Mouse (Mus musculus) cortical plate, adult 2 months (tissue): ENCODE results near the gene Kctd21.

Experiments
- CTCF ChIP-seq: fragments of 200-500 bp; IDR thresholded peaks from 2 replicates; pipeline ENCODE4 v1.5.1; 2011; ENCODE audit warnings: mild to moderate bottlenecking, control low read depth, low read length; ENCODE audit not compliant: insufficient read depth; ENCODE audit errors: extremely low read depth
- POLR2A ChIP-seq: fragments of 200-500 bp; IDR thresholded peaks from 2 replicates; pipeline ENCODE4 v1.6.1; 2011; ENCODE audit warnings: mild to moderate bottlenecking, low read length, control low read depth; ENCODE audit not compliant: insufficient read depth; ENCODE audit errors: extremely low read depth

- TF ChIP-seq CTCF (no peak), POLR2A (no peak)
Observed at GRCm38 (mm10) chr7:97391293-97392078, 59.4 kb downstream of the Kctd21 start.
